In the genomic region with DNA sequence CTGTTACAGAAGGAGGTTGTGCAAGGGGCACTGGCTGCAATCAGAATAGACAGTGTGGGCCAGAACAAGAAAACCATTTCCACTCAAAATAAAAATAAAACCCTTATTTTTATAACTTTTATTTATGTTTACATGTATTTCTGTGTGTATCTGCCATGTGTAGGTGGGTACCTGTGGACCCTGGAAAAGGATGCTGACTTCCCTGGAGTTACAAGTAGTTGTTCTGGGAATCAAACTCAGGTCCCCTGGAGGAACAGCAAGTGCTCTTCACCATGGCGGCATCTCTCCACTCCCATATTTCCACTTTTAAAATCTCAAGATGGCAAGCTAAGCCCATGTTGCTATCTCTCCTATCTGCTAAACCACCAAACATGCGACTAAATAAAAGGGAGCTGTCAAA, we compare ENCODE assay signal across 14 mouse cellular contexts. TPM values are rescaled to one million over a fixed set of nuclear protein-coding genes. Genes with fewer than 3 reads are reported as not detected.
DNase-seq lines count a peak whose midpoint lies in the region; ATAC-seq and TF ChIP-seq lines count a peak whose summit lies in the region.
"Had no signal": no experiment of that assay in that cellular context is flagged by ENCODE, and none has a peak within 500 bp of the region (broad histone marks: within the 10 kb centered on the region; RNA-seq: fewer than 3 reads in every experiment).

No protein-coding gene starts in this region.

- no peaks in the 10 kb centered on the region for H3K27me3 ChIP-seq in heart, embryonic 16.5 days (ENCODE audit: control insufficient read depth, insufficient read depth, low read length)
- no peaks in the 10 kb centered on the region for H3K27me3 ChIP-seq in liver, postnatal 0 days (ENCODE audit: insufficient read depth, low read length)
- no peaks in the 10 kb centered on the region for H3K27me3 ChIP-seq in liver, embryonic 11.5 days (replicated peaks; ENCODE audit: control insufficient read depth, insufficient read depth, low read length)
- H3K27me3 ChIP-seq in hindbrain, embryonic 12.5 days, result no peaks in the 10 kb centered on the region
- H3K27me3 ChIP-seq in hindbrain, embryonic 16.5 days (replicated peaks; ENCODE audit: control insufficient read depth, insufficient read depth, low read length), result no peaks in the 10 kb centered on the region
- H3K27me3 ChIP-seq: embryonic facial prominence, embryonic 13.5 days; megakaryocyte, embryonic 14.5 days had no signal

- peaks cover 9% of the 10 kb centered on the region; the same call in 1 of the 2 replicates for H3K36me3 ChIP-seq in heart, embryonic 16.5 days (ENCODE audit: control insufficient read depth, insufficient read depth)
- H3K36me3 ChIP-seq in liver, postnatal 0 days (replicated peaks; ENCODE audit: insufficient read depth, low read length), result no peaks in the 10 kb centered on the region
- peaks cover 3% of the 10 kb centered on the region; the same call in 1 of the 2 replicates for H3K36me3 ChIP-seq in liver, embryonic 11.5 days (ENCODE audit: control insufficient read depth, insufficient read depth, low read length)
- H3K36me3 ChIP-seq in hindbrain, embryonic 12.5 days, result peaks cover 14% of the 10 kb centered on the region
- H3K36me3 ChIP-seq in hindbrain, embryonic 16.5 days (ENCODE audit: control insufficient read depth, insufficient read depth, low read length), result peaks cover 3% of the 10 kb centered on the region

- H3K4me1 ChIP-seq in heart, embryonic 16.5 days (ENCODE audit: control insufficient read depth, insufficient read depth, low read length), result peaks cover 7% of the 10 kb centered on the region
- peaks cover 3% of the 10 kb centered on the region for H3K4me1 ChIP-seq in liver, postnatal 0 days (ENCODE audit: insufficient read depth)
- peaks cover 4% of the 10 kb centered on the region; the same call in 1 of the 2 replicates for H3K4me1 ChIP-seq in liver, embryonic 11.5 days (replicated peaks; ENCODE audit: control insufficient read depth, insufficient read depth, low read length)
- peaks cover 7% of the 10 kb centered on the region; the same call in 1 of the 2 replicates for H3K4me1 ChIP-seq in hindbrain, embryonic 12.5 days
- peaks cover 4% of the 10 kb centered on the region for H3K4me1 ChIP-seq in hindbrain, embryonic 16.5 days (ENCODE audit: control insufficient read depth, insufficient read depth, low read depth, low read length)

- DNase-seq in heart, postnatal 10 days, result no peak
- DNase-seq in liver, postnatal 0 days, result no peak
- no peak for DNase-seq in liver, embryonic 11.5 days (ENCODE audit: low spot score)
- no peak for DNase-seq in left cerebral cortex, postnatal 4 days
- DNase-seq: cerebellum, adult 11 months; spleen, adult 18-20 months had no signal

- intact Hi-C loops in heart, postnatal 10 days (cut with DNase I), result no loop called here
- intact Hi-C loops in left cerebral cortex, postnatal 4 days (cut with DNase I), result no loop called here

- no peaks in the 10 kb centered on the region for H3K9me3 ChIP-seq in heart, embryonic 16.5 days (replicated peaks; ENCODE audit: control insufficient read depth, low read length)
- H3K9me3 ChIP-seq in liver, postnatal 0 days (ENCODE audit: low read length), result no peaks in the 10 kb centered on the region
- no peaks in the 10 kb centered on the region for H3K9me3 ChIP-seq in liver, embryonic 11.5 days (ENCODE audit: control insufficient read depth, low read length)
- H3K9me3 ChIP-seq in hindbrain, embryonic 12.5 days (replicated peaks), result no peaks in the 10 kb centered on the region
- no peaks in the 10 kb centered on the region for H3K9me3 ChIP-seq in hindbrain, embryonic 16.5 days (ENCODE audit: control insufficient read depth, low read length)
- H3K9me3 ChIP-seq: embryonic facial prominence, embryonic 13.5 days; megakaryocyte, embryonic 14.5 days had no signal

- no peak for TF ChIP-seq CTCF in liver, postnatal 0 days (IDR thresholded peaks at IDR 0.05; ENCODE audit: low read depth)

- WGBS in heart, embryonic 16.5 days, result 63% methylated on average over 2 of the region's 2 CpGs
- WGBS in liver, postnatal 0 days (ENCODE audit: insufficient replicate concordance), result 54% methylated on average over 2 of the region's 2 CpGs
- WGBS in liver, embryonic 11.5 days, result 50% methylated on average over 2 of the region's 2 CpGs
- WGBS in hindbrain, embryonic 12.5 days, result 85% methylated on average over 2 of the region's 2 CpGs
- WGBS in hindbrain, embryonic 16.5 days, result 72% methylated on average over 2 of the region's 2 CpGs

- no peak for TF ChIP-seq EP300 in liver, postnatal 0 days (IDR thresholded peaks at IDR 0.05; ENCODE audit: low read depth)

- peak overlapping the region; percentile 43 for H3K27ac ChIP-seq in heart, embryonic 16.5 days (ENCODE audit: low read length)
- peak overlapping the region; percentile 55 for H3K27ac ChIP-seq in liver, postnatal 0 days (ENCODE audit: low read depth)
- no peak overlapping the region for H3K27ac ChIP-seq in liver, embryonic 11.5 days (ENCODE audit: low read depth, low read length)
- no peak overlapping the region for H3K27ac ChIP-seq in hindbrain, embryonic 12.5 days
- no peak overlapping the region for H3K27ac ChIP-seq in hindbrain, embryonic 16.5 days (ENCODE audit: low read depth, low read length)
- H3K27ac ChIP-seq: embryonic facial prominence, embryonic 13.5 days had no signal

- ATAC-seq in heart, embryonic 16.5 days (replicated peaks; ENCODE audit: extremely low read depth, insufficient read depth, low FRiP score), result no peak
- ATAC-seq in liver, postnatal 0 days, result no peak
- ATAC-seq in liver, embryonic 11.5 days (replicated peaks; ENCODE audit: low FRiP score), result no peak
- peak; percentile 26; the same call in 1 of the 2 replicates for ATAC-seq in hindbrain, embryonic 12.5 days (ENCODE audit: low FRiP score)
- ATAC-seq in hindbrain, embryonic 16.5 days, result peak; percentile 52; the same call in 1 of the 2 replicates

- H3K4me2 ChIP-seq in heart, embryonic 16.5 days (ENCODE audit: low read depth, low read length), result no peak overlapping the region
- no peak overlapping the region for H3K4me2 ChIP-seq in liver, postnatal 0 days (ENCODE audit: low read depth, low read length)
- no peak overlapping the region for H3K4me2 ChIP-seq in liver, embryonic 11.5 days
- H3K4me2 ChIP-seq in hindbrain, embryonic 12.5 days (replicated peaks), result no peak overlapping the region
- no peak overlapping the region for H3K4me2 ChIP-seq in hindbrain, embryonic 16.5 days (ENCODE audit: low read length)
- H3K4me2 ChIP-seq: embryonic facial prominence, embryonic 13.5 days had no signal

- no peak overlapping the region for H3K4me3 ChIP-seq in heart, embryonic 16.5 days (ENCODE audit: low read length)
- no peak overlapping the region for H3K4me3 ChIP-seq in liver, postnatal 0 days (ENCODE audit: low read depth, low read length)
- no peak overlapping the region for H3K4me3 ChIP-seq in liver, embryonic 11.5 days (ENCODE audit: low read depth, low read length)
- H3K4me3 ChIP-seq in hindbrain, embryonic 12.5 days, result no peak overlapping the region
- H3K4me3 ChIP-seq in hindbrain, embryonic 16.5 days (ENCODE audit: low read length), result no peak overlapping the region
- H3K4me3 ChIP-seq: embryonic facial prominence, embryonic 13.5 days had no signal

- H3K9ac ChIP-seq in heart, embryonic 16.5 days (ENCODE audit: low read length), result no peak overlapping the region
- no peak overlapping the region for H3K9ac ChIP-seq in liver, postnatal 0 days (replicated peaks)
- no peak overlapping the region for H3K9ac ChIP-seq in liver, embryonic 11.5 days (ENCODE audit: low read depth, low read length)
- H3K9ac ChIP-seq in hindbrain, embryonic 12.5 days, result no peak overlapping the region
- no peak overlapping the region for H3K9ac ChIP-seq in hindbrain, embryonic 16.5 days (ENCODE audit: low read depth, low read length)
- H3K9ac ChIP-seq: embryonic facial prominence, embryonic 13.5 days had no signal

RNA-seq across cellular contexts. Expression of gene Rhobtb3, which starts 13.1 kb away (rescaled TPM):
- 16.4 and 19.7 TPM in 2 replicates for polyA plus RNA-seq in heart, embryonic 16.5 days (2015; fragmentation: Nextera tagmentation; extraction: Ambion mirVana)
- total RNA-seq in heart, postnatal 10 days (2021), result 10 to 100 TPM; 23.9 to 25.9 TPM
- polyA plus RNA-seq in liver, postnatal 0 days (2015; fragmentation: Nextera tagmentation; extraction: Ambion mirVana), result 2.4 and 2.7 TPM in 2 replicates
- 18.7 and 19.2 TPM in 2 replicates for polyA plus RNA-seq in liver, embryonic 11.5 days (2014; fragmentation: Nextera tagmentation; extraction: Ambion mirVana)
- 54.9 and 56.6 TPM in 2 replicates for polyA plus RNA-seq in hindbrain, embryonic 12.5 days (2016; fragmentation: Nextera tagmentation; extraction: Ambion mirVana)
- 14.9 and 18.8 TPM in 2 replicates for polyA plus RNA-seq in hindbrain, embryonic 16.5 days (2015; fragmentation: Nextera tagmentation; extraction: Ambion mirVana)
- total RNA-seq in left cerebral cortex, postnatal 4 days (2021), result 10 to 100 TPM; 29.7 to 33.7 TPM

RNA-seq across cellular contexts. Expression of gene Spata9, which starts 36.3 kb away (rescaled TPM):
- 0.14 and 0.37 TPM in 2 replicates for polyA plus RNA-seq in heart, embryonic 16.5 days (2015; fragmentation: Nextera tagmentation; extraction: Ambion mirVana)
- total RNA-seq in heart, postnatal 10 days (2021), result not detected
- 0.11 and 0.13 TPM in 2 replicates for polyA plus RNA-seq in liver, postnatal 0 days (2015; fragmentation: Nextera tagmentation; extraction: Ambion mirVana)
- 0.52 and 0.53 TPM in 2 replicates for polyA plus RNA-seq in liver, embryonic 11.5 days (2014; fragmentation: Nextera tagmentation; extraction: Ambion mirVana)
- 0.98 and 1.4 TPM in 2 replicates for polyA plus RNA-seq in hindbrain, embryonic 12.5 days (2016; fragmentation: Nextera tagmentation; extraction: Ambion mirVana)
- polyA plus RNA-seq in hindbrain, embryonic 16.5 days (2015; fragmentation: Nextera tagmentation; extraction: Ambion mirVana), result 2.2 and 2.3 TPM in 2 replicates
- 1 to 10 TPM in 1 of 2 experiments, under 1 TPM in 1; 0.68 to 1.3 TPM for total RNA-seq in left cerebral cortex, postnatal 4 days (2021)
- total RNA-seq: gastrocnemius, postnatal 36 days; layer of hippocampus, adult 8-10 months; neutrophil, adult 5-6 weeks had no signal

Comparison
In these comparisons a context has a peak if more than half of its experiments do, and no peak if none do; other contexts are left out.
1. H3K27ac ChIP-seq: peak in heart, embryonic 16.5 days (single experiment) and liver, postnatal 0 days (single experiment); none in liver, embryonic 11.5 days (single experiment), hindbrain, embryonic 12.5 days (single experiment) and hindbrain, embryonic 16.5 days (single experiment).
2. ATAC-seq: peak in hindbrain, embryonic 12.5 days (single experiment) and hindbrain, embryonic 16.5 days (single experiment); none in heart, embryonic 16.5 days (single experiment), liver, postnatal 0 days (single experiment) and liver, embryonic 11.5 days (single experiment).